Mouse (Mus musculus) right cerebral cortex, adult 18-20 months (tissue): ENCODE measurements around the gene Trpm3.

Source experiments
- DNase-seq: peaks from one replicate; pipeline ENCODE4 v3.0.0; 2022; ENCODE audit warnings: mixed read lengths

The Trpm3 gene

DNA sequence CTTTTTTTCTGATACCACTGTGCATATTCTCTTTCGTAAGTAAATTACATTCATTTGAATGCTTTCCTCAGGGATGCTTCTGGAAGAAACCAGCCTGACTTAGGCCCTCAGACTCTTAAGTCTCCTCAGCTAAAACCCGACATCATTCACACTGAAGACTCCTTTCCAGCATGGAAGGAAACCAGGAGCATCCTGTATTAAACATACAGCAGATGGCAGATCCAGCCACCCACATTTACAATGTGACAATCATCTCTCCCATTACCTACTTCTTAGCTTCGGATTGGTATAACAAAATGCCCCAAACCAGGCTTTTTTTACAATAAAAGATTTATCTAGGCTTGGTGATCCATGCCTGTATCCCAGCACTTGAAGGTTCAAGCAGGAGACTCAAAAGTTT, 796.2 kb downstream of the Trpm3 start:
- DNase-seq = peak; percentile 57

DNA sequence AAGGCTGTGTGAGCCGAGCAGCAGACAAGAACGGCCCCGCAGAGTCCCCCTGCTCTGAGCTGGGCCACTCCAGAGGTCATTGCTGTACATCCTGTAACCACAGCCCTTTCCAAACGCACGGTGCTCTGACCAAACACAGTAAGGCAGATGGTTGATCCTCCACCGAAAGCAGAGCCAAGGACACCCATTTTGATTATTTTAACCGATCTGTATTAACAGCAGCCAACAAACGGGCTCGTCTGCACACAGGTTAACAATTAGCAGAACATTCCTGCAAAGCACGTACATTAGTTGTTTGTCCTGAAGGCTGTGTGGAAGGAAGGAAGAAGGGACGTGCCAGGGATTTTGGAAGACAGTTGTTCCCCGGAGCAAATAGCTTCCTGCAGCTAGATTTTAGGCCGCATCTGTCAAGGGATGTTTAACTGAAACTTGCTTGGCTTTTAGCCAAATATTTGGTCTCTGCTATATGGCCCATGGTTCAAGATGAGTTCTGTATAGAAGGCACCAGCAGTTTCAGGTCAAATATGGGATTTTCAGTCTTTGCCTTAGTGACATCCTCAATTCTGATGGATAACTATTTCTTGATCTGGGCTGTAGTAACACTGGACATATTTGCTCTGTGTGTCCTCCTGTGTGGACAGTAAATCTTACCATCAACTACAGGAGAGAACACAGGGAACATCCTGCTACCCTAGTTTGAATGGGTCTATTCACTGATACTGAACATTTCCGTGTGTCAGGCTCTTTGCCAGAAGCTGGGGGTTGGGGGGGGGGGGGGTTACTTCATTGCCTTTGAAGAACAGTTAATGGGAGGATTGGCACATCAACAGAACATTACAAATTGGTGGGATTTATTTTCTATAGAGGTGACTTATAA, 800.2 kb downstream of the Trpm3 start:
- DNase-seq = no peak

DNA sequence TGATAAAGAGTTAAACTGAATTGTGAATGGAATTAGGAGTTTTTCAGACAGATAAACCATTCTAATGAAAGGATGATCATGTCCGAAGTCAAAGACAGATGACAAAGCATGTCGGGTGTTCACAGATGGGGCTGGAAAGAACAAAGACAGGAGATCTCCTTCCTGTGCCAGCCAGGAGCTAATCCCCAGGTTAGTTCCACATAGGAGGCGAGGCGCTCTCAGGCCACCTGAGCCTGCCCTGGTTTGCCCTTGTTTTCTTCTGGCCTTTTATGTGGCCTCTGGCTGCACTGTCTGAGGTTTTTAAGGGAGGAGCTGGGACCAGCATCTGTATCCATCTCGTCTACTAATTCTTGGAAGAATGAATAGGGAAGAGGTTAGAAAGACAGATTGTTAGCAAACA, 801.0 kb downstream of the Trpm3 start:
- DNase-seq = no peak

DNA sequence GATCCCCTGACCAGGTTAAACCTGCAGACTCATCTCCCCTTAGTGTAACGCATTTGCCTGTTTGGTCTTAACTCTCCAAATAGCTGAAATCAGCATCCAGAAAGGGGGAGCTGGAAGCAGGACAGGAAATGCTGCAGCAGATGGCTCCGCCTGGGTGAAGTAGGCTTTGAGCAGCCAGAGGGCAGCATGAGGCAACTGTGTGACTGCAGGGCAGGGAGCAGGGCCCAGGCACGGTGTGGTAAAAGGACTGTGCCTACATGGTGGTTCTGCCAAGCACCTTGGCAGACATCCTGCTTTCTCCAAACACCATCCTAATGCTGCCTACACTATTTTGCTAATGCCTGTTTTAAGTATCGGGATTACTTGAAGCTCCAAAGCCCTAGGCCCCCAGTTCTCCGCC, 801.6 kb downstream of the Trpm3 start:
- DNase-seq = peak; percentile 87

DNA sequence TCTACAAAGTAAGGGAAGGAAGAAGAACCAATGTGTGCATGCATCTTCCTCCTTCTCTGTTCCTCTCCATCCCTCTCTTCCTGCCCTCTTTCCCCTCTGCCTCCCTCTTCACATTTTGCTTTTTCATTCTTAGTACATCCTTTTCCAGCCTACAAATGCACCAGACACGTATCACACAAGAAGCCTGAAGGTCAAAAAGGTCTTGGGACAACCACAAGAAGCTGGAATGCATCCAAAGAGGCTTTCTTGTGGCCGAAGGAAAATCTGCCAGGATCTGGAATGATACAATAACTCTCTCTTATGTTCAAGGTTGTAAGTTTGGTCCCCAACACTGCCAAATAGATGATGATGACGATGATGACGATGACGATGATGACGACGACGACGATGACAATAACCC, 802.1 kb downstream of the Trpm3 start:
- DNase-seq = no peak

DNA sequence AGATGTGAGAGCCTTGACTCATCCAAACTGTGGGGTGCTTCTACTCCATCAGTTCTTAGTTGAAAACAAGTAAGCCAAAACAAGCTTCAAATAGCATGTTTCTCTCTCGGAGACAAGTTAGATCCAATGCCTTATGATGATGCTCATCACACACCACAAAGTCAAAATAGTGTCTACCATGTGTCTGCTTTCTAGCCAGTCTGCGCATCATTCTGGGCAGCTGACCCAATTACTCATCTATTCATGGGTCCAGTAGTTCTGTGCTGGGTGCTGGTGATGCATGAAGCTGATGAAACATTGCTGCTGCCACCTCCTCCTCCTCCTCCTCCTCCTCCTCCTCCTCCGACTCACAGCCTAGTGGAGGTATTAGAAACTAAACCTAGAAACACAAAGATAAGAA, 813.6 kb downstream of the Trpm3 start:
- no peak for DNase-seq

DNA sequence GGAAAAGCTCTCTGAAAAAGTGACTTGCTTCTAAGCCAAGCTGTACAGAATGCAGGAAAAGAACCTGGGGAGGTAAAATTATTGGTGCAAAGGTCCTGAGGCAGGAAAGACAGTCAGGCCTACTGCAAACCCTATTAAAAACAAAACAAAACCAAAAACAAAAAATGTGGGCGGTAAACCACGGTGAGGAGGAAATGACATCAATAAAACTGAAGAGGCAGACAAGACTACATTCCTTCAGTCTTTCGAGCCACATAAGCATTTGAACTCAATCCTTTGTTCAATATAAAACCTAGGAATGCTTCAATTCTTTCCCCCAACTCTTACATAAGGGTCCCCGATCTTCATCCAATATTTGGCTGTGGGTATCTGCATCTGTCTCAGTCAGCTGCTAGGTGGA, 814.3 kb downstream of the Trpm3 start:
- DNase-seq = no peak

DNA sequence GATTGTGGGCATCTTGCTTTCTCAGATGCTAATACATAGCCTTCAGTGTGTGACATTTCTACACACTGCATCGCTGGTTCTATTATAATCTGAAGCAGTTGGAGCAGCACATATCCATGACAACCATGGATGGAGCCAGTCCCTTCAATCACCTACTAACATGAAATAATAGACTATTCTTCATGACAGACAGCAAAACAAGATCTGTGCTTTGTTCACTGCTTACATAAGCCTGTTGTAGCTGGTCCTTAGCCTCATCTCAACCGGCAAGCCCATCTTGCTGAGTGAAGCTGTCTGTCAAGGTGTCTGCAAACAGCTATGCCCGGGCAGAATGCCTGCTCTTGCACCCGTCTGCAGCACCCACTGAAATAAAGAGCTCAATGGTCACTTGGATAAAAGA, 819.6 kb downstream of the Trpm3 start:
- DNase-seq = peak; percentile 20

DNA sequence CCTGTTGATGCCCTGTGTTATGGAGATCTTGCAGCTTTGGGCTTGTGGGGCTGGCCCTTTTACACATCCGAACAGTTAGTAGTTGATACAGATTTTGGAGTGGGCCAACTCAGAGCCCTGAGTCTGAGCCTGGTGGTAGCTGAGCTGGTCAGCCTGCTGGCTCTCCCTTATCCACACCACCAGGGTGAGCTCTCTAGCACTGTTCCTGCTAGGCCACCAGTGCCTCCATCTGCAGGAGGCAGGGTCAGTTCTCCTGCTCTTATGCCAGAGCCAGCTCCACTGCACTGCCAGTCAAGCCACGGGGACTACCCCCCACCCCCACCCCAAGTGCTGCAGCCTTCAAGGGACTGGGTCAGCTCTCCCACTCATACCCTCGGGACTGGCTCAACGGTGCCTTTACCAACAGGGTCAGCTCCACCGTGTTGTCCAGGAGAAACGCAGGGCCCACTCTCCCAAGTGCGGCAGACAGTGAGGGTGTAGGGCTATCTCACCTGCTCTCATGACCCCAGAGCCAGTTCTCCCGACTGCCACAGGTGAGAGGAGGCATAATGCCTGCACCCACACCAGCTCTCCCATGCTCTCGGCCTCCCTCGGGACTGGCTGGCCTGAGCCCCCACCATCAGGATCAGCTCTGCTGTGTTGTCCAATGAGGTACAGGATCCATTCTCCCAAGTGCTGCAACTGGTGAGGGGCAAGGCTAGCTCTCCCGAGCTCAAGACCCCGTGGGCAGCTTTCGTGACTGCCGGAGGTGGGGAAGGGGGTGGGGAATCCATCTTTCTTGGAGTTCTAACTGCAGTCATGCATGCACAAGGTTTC, 821.8 kb downstream of the Trpm3 start:
- DNase-seq = peak; percentile 19

DNA sequence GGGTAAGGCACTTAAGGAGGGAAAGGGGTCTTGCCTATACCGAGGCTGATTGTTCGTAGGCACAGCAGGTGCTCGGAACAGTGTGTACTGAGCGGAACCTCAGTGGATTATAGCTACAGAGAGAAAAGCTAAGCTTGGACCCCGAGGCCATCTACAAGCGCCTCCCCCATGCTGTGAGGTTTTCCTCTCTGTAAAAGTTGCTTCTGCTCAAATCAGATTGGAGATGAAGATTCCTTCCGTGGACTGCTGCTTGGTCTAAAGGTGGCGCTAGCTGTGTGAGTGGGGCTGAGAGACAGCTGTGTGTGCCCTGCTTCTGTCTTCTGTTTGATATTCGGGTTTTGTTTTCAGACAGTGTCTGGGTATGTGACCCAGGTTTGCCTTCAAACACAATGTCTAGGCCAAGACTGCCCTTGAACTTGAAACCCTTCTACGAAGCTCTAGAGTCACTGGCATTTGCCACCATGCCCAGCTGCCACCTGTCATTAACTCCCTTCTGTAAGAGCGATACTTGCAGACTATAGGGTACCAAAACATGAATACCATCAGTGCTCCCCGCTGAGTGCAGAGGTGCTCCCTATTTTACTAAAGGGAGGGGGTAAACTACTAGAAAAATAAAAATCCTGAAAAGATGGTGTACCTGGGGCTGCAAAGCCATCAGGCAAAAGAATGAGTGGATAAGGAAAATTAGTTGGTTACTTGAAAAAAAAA, 823.3 kb downstream of the Trpm3 start:
- peak; percentile 20 for DNase-seq

DNA sequence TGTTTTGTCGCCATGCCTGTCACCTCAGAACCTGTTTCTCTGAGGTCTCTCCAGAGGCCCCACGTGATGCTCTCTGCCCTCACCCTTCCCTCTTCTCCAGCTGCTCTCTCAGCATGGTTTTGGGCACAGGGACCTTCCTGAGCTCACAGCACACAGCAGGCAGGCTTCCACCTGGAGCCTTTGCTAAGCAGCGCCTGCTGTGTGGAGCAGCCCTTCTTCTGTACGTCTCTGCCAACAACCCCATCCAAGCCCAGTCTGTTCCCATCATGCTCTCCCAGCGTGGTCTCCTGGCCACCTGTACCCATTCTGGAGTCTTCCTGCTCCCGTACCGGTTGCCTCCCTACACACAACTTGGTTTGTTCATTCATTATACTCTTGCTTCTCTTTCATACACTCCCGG, 823.9 kb downstream of the Trpm3 start:
- DNase-seq = no peak

DNA sequence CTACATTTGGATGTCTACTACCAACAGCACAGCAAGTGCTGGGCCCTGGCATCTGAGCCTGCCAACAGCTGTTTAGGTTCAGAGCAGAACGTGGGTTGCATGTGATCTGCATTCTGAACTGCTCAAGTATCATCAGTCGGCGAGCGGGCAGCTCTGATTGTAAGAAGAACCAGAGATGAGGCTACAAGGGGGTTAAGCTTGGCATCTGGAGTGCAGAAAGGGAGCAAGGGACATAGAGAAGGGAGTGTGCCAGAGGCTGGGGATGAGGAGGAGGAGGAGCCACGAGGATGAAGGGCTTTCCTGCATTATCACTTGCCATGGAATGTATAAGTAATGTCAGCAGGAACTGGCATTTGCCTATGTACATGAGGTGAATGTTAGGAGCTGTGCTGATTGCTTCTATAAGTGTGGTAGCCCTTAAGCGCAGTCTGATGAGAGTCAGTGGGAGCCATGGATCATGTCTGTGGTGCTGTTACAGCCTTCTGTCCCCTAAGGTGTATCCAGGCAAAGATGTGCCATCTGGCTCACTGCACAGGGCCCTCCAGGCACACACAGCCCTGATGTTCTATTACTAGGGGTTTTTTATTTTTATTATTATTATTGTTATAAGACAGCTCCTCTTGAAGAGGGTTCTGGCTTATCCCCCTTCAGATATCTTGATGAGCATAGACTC, 825.0 kb downstream of the Trpm3 start:
- no peak for DNase-seq

DNA sequence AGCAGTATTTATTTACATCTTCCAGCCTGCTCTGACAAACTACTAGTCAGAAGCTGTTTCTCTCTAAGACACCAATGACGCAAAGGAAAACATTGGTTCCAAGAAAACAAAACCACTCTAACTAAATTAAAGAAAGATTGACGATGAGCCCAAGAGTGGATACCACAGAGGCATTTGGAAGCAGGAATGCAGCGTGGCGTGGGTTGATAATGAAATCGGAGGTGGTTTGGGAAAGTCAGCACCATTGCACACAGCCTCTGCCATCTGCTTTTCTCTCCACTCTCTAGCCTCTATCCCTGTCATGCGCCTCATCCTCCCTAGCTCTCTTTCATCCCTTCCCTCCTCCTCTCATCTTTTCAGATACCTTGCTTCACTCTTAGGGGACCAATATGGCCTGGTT, 826.6 kb downstream of the Trpm3 start:
- peak; percentile 76 for DNase-seq

DNA sequence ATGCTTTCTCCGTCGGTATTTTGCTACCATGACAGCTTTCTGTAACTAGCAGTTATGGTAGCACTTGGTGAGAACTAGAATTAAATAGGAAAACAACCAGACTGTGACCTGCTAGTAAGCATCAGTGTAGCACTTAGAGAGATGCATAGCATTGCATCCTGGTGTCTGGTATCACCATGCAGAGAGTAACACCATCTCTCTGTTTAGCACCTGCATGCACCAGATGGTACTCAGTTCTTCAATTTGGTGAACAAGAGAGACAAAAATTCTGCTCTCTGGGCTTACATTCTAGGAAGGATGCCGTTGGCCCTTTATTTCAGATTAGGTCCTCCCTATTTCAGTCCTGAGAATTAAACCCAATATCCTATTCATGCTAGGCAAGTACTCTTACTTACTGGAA, 834.4 kb downstream of the Trpm3 start:
- DNase-seq = no peak

DNA sequence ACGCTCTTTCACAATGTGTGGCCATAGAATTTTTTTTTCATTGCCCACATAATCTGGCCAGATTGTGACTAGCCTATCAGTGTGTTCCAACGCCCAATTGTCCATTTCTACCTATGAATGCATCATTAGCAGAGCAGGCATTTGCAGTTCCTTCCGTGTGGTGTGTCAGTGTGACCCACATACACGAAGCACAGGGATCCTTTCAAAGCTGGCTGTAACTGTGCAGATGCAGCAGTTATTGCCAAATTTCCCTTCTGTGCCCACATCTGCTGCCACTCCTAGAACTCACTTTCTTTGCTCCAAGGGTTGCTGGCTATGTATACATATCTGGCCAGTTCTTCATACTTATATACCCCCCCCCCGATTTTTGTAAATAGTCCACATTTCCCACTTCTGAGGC, 834.9 kb downstream of the Trpm3 start:
- no peak for DNase-seq

DNA sequence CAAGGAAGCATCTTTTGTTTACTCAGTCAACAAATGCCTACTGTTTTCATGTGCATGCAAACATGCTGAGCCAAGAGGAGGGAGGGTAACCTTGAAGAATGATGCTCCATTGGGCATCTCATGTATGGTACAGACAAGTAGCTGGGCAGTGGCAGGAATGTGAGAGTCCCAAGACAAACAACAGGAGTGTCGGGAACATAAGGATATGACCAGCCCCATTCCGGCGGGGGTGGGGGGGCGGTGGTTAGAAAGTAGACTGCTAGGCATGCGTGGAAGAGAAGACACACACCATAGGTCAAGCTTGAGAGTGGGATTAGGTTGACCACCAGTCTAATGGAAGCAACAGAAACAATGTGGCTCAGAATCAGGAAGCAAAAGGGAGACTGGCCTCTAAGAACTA, 837.0 kb downstream of the Trpm3 start:
- no peak for DNase-seq

DNA sequence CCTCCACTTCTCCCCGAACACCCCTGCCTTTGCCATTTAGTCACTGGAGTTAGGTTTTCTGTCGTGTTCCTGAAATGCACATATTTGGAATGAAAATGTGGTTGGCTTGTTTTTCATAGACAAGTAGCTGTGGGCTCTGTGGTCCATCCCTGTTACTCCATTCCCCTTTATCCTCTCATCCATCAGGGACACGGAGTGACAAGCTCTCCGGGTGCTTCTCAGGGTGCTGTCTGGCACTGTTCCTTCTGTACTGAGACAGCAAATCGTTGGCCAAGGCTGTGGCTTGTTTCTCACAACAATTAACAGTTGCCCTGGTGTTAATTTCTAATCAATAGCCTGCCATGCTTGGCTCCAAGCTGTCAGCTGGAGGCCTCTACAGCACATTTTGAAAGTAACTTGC, 838.7 kb downstream of the Trpm3 start:
- DNase-seq = no peak

DNA sequence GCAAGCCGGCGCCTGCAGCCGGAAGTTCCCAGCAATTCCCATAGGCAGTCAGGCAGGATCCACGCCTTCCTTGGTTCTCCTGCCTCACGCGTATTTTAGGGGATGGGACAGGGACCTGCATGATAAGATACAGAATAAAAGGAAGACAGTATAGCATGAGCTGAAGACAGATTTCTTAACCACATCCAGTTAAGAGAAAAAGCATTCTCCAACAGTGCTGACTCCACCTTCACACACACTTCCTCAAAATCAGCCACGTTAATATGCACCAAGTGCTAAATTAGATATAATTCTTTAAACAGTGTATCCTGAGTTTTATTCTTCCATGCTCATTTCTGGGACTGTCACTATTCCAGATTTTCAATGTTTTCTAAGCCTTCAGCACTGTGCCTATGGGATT, 839.9 kb downstream of the Trpm3 start:
- no peak for DNase-seq

DNA sequence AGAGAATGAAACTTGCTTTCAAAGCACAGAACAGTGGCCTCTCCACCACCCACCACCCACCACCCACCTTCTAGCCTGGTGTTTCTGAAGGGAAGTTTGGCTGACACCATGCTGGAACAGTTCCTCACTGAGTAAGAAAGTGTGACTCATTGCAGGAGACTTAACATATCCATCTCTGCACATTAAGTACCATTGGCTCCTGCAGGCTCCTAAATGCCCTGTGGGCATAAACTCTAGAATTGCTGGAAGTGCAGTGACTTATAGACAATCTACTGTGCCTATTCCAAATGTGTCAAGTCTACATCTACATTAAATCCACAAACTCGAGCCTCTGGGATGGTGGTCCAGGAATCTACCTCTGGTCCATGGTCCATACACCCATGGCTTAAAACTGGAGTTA, 840.3 kb downstream of the Trpm3 start:
- peak; percentile 63 for DNase-seq

DNA sequence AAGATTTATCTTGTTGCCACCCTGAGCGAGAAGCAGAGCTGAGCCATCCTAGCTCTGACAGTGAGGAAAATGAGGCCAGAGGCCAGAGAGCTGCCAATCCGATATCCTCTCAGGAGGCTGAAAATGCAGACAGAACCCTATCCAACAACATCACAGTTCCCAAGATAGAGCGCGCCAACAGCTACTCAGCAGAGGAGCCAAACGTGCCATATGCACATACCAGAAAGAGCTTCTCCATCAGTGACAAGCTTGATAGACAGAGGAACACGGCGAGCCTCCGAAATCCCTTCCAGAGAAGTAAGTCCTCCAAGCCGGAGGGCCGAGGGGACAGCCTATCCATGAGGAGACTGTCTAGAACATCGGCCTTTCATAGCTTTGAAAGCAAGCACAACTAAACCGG, 849.1 kb downstream of the Trpm3 start:
- DNase-seq = no peak

DNA sequence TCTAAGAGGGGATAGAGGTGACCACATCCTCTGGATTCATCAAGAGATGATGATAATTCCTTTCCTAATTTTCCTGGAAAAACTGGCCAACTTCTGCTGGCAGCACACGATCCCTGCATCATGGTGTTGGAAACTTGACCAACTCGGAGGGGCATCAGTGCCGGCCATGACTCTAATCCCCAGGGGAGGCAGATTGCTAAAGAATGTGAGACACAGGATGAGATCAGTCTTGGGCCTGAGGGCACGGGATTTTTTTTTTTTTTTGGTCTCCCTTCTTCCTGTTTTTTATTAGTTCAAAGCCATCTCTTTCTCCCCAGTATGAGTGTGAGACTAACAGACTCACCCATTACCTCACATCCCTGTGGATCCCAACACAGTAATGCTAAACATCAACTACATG, 855.1 kb downstream of the Trpm3 start:
- DNase-seq = no peak

DNA sequence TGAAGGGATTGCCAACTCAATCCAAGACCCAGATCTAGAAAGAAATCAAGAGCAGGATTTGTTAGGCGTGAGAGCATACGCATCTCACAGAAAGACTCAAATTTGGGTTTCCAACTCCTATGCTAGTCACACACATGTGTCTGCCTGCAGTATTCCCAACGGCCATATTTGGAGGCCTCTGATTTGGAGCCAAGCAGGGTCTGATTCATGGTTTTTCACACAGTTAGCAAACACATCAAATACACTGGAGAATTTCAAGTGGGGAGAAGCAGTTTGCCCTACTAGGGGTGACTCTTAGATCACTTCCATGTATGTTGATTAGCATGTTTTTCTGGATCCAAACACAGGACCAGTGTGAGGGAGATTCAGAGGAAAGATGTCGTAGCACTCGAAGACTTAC, 855.7 kb downstream of the Trpm3 start:
- no peak for DNase-seq

DNA sequence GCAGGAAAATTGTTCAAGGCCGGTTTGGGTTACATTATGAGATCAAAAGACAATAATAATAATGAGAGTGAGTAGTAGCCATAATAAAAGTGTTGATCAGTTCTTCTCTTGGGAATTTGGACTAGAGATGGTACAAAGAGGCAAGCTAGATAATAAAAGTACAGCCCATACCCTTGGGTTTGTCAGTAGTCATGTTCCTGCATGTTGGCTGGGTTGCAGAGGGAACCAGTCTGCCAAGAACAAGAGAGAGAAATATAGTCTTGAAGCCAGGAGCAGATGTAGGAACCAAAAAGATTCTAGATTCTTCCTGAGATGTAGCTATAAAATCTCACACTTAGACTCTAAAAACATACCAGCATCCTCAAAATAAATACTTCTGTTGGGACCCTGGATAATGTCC, 861.4 kb downstream of the Trpm3 start:
- DNase-seq = no peak
